Mouse (Mus musculus) inflammation-experienced regulatory T-cells, adult 16 weeks (primary cell): ENCODE results near the gene Drc1. TPM values are rescaled to one million over a fixed set of nuclear protein-coding genes. Genes with fewer than 3 reads are reported as not detected.

Experiments
- polyA plus RNA-seq: library from polyadenylated mRNA; unstranded; fragments of 100-300 nt; shearing (Covaris generic); gene quantifications from one replicate; pipeline ENCODE4 v1.2.1, GENCODE M21; 2017

The Drc1 gene
- 1.0 TPM for polyA plus RNA-seq

GRCm38 (mm10) chr5:30281291-30281732 lies at the start of gene Drc1:
Gene Drc1 (plus strand): TSS chr5:30281388.

DNA sequence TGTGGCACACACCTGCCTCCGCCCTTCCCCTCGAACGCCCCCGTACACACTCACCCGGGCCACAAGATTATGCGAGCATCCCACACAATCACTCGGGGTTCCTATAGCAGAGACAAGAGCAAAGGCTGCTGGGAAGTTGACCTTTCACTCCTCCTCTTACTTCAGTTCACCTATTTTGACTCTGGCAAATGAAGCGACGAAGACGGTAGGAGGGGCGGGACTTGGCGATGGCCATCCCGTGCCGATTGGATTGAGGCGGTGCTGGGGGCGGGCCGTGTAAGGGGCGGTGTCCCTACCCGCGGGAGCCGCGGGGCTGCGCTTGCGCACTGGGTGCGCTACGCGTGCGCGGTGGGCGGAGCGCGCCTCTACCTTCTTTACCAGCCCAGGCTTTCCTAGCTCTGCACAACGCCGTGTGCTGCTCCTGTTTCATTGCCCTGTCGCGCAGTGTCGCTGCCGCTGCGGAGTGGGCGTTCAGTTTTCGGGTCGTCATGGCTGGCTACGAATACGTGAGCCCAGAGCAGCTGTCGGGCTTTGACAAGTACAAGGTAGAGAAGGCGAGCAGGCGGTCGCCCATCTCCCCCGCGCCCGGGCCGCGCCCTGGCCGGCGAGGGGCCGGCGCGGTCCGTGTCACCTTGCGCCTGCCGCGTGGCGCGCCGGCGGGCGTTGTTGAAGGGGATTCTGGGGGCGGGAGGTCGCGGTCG lies 48.8 kb upstream of the Drc1 start, which contains the start of gene Selenoi:
Gene Selenoi (plus strand): TSS at position 311 of the 701 bp plus-strand sequence.

Other genes starting within 250 kb of the Drc1 start
- gene Tyms, start 207.8 kb upstream of the Drc1 start, polyA plus RNA-seq, result 57.7 TPM
- gene Garem2, start 176.2 kb upstream of the Drc1 start, polyA plus RNA-seq, result not detected
- not detected for gene 3110082J24Rik, start 175.3 kb upstream of the Drc1 start, polyA plus RNA-seq
- gene Hadha, start 126.2 kb upstream of the Drc1 start, polyA plus RNA-seq, result 120 TPM
- gene Hadhb, start 126.1 kb upstream of the Drc1 start, polyA plus RNA-seq, result 239 TPM
- not detected for gene Adgrf3, start 75.7 kb upstream of the Drc1 start, polyA plus RNA-seq
- gene Selenoi, start 48.8 kb upstream of the Drc1 start, polyA plus RNA-seq, result 26.5 TPM
- not detected for gene Otof, start 180.5 kb downstream of the Drc1 start, polyA plus RNA-seq
- gene 1700001C02Rik, start 184.7 kb downstream of the Drc1 start, polyA plus RNA-seq, result not detected